Mouse (Mus musculus) gastrocnemius, postnatal 10 days (tissue): ENCODE measurements around the gene Frmd4b. TPM values are rescaled to one million over a fixed set of nuclear protein-coding genes. Genes with fewer than 3 reads are reported as not detected.

Source experiments
- DNase-seq: peaks from one replicate; pipeline ENCODE4 v3.0.0; 2021; ENCODE audit warnings: mixed read lengths
- total RNA-seq, 2 experiments: library from RNA; stranded (reverse); gene quantifications; 2 replicates each; pipeline ENCODE4 v1.2.3; 2021

The Frmd4b gene
- total RNA-seq, 2 experiments from 2014 or later: 20.2 to 25.4 TPM

DNA sequence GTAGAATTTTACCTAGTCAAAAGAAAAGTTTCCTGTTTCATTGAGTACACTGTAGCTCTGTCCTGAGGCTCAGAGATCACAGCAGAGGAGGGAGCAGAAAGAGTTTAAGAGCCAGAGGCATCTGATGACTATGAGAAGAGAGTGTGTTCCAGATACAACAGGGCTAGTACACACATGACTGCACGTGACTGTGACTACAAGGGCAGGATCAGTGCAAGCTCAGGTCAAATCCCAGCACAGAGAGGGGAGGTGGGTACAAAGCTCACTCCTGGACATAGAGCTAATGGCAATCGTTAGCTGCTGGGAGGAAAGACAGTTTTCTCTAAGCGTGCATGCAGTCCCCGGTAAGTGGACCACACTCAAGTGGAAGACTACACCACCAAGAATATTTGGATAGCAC, 37.6 kb downstream of the Frmd4b start:
- DNase-seq: no peak

DNA sequence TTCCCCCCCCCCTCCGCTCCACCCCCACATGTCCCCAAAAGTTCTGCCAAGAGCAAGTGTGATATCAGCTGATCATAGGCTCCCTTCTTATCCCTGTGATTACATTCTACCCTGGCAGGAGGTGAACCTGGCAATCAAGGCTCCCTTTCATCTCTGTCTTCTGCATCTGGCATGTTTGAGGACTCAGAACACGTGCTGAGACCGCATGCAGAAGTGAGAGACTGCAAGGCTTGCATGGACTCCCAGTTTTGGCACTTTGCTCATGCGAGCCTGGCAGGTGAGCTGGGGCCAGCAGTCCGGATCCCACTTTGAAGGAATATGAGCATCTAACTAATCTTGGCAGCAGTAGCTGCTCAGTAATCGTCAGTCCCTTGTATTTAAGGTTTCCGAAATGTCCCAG, 39.1 kb downstream of the Frmd4b start:
- no peak for DNase-seq

DNA sequence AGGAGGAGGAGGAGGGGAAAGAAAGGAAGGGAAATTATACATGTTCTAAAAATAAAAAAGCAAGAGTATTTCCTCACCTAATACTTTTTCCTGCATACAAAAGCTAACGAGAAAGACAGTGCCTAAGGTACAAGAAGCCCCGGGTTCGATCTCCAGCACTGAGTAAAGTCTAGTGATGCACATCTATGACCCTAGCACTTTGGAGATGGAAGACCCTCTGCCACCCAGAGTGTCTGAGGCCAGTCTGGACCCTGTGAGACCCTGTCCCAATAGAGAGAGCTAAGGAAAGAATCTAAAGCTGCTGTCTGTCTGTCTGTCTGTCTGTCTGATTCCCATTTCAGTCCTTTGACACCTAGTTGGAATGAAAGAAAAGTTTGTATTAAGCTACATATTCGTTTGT, 40.0 kb downstream of the Frmd4b start:
- no peak for DNase-seq

DNA sequence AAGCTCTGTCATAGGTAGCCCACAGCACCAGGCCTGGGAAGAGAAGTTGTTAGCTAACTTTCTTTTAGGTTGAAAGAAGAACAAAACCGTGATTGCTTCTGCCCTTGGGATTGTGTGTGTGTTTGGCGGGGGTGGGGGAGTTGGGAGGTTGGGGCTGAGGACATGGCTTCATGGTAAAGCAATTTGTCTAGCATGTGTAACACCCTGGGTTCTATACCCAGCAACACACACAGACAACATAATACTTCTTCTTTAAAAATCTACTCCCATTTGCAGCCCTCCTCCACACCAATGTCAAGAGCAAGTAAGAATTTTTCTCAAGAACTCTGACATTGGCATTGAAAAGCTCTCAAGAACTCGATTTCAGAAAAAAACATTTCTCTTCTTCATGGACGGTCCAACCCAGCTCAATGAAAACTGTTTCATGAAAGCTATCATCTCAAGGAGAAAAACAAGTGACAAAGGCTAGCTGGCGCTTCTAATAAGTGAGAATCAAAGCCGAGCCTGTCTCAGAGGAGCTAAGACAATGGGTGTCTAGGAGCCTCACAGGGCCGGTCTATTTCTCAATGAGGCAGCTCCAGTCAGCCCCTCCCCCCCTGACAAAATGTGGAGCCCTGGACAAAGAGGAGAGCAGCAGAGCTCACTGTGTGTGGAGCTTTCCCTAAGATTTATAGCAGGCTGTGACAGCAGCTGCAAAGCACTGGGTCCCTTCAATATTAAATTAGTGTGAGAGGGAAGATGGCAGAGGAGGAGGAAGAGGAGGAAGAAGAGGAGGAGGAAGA, 40.6 kb downstream of the Frmd4b start:
- DNase-seq: no peak

DNA sequence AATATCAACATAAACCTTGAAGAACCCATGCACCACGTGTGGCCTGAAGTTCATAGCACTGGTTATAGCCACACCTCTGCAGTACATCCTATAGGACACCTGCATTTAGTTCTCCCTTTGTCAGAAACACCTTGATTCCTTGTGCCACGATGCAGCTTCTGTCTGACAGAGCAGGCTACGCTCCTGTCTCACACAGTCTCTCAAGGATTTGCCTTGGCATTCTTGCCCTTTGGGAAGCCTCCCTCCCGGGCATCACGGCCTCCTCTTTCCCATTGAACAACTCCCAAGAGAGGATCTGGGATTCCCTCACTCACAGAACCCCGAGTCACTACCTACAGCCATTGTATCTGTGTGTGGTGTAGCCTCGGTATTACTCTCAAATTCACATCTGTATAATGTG, 41.2 kb downstream of the Frmd4b start:
- no peak for DNase-seq

DNA sequence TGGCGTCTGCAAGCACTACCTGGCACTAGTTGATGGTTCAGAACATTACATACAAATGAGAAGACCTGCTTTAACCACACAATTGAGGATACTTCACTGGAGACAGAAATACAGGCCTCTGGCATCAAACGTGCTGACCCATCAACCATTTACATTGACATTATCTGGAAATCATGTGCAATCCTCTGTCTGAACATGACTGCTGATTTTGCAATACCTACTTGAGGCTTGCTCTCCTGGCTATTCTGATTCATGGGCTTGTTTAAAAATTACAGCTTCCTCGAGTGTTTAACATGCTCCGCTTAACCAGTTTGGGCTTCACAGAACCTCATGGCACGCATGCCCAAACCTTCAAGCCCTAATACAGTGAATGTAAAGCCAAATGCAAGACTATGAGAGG, 42.4 kb downstream of the Frmd4b start:
- no peak for DNase-seq

DNA sequence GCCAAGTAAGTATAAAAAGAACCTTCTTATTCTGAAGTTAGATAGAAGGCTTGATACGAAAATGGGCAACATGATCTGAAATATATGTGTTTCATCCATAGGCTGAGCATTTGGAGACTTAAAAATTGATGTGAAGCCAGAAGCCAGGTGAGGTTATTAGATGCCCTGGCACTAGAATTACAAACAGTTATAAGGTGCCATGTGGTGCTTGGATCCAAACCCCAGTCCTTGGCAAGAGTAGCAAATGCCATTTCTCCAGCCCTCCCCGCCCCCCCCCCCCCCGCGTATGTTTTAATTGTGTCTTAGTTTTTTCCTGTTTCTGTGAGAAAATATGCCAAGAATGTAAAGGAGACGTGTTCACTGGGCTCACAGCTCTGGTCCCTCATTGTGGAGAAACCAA, 45.1 kb downstream of the Frmd4b start:
- DNase-seq: no peak

DNA sequence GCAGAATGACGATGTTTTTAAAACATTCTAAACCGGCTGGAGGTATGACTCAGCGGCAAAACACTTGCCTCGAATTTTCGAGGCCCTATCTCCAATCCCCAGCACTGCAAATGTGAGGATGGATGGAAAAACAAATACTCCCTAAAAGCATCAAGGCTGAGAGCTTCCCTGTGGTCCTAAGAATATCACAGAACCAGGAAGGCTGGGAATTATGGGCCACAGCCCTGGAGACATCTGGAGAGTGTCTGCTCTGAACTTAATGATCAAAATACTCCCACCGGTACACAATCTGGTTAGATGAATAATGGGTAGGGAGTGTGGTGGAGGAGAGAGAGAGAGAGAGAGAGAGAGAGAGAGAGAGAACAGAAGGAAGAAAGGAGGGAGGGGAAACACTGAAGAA, 48.8 kb downstream of the Frmd4b start:
- no peak for DNase-seq

DNA sequence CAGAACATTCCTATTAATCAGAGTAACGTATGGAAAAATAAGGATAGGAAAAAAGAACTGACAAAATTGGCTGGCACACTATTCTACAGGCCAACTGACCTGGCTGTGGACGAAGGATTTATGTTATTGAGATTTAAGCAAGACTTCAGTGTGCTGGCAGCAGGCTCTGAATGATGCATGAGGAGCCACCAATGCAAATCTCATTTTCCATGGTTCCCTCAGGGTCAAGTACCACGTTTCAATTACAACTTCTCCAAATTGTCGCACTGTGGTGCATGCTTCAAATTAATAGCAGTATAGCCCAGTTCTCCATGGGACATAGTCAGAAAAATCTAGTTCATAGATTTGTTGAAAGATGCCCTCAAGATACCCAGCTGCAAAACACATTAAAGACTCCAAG, 50.6 kb downstream of the Frmd4b start:
- DNase-seq: no peak

DNA sequence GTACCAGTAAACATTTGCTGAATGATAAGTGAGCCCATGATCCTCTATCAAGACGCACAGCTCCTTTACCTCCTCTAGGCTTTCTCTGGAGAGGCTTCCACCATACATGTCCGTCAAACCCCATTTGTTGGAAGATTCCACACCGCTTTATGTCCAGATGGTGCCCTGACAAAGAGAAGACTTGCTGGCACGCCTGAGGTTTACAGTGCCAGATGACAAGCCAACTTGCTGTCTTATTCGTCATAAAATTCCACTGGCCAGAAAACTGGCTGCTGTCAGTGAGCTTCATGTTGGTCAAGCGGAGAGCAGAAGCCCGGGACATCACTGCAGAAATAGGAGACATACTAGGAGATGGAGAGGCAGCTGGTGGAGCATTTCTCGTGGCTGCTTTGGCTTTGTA, 60.2 kb downstream of the Frmd4b start:
- DNase-seq: no peak

DNA sequence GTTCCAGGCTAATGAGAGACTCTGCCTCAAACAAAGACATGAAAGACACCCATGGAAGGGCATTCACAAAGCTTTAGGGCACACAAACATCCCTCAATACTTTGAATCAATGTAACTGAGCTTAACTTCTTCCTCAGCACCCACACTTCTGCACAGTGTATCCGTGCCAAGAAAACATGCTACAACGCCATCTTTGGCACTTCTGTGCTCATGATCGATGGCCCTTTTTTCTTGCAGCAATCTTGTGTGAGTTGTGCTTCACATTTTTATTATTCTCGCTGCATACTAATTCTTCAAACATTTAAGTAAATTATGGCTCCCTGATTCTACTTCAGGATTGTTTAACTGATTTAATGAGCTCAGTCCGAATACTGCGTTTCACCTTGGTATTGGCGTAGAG, 61.7 kb downstream of the Frmd4b start:
- DNase-seq: no peak

DNA sequence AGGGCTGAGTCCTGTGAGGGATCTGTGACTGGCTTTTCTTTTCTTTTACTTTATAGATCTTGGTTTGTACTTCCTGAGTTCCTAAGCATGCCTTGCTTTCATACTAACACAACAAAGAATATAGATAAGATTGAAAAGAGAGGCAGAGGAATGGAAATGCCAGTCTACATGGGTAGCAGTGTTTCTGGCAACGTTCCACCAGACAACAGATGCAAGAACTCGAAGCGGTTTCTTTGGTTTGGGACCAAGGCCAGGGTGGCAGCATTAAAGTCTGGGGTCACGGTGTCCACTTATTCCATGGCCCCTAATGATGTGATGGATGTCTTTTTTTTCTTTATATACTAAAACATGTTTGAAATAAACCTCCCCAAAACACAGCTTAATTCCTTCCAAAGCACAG, 63.9 kb downstream of the Frmd4b start:
- DNase-seq: no peak

DNA sequence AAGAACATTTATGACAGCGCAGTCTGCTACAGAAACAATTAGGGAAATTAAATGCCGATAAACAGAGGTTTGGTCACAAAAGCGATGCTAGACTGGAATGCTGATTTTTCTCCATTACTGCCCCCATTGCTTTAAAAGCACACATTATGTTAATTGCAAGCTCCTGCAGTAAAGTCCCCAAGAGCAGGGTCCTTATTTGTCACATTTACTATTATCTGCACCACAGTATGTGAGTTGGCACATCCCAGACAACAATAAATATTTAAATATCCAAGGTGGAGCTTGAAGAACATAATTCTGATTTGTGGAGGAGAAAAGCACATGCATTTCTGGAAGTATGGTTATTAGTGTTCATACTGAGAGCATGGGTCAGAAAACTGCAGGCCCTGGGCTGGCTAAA, 64.8 kb downstream of the Frmd4b start:
- no peak for DNase-seq

DNA sequence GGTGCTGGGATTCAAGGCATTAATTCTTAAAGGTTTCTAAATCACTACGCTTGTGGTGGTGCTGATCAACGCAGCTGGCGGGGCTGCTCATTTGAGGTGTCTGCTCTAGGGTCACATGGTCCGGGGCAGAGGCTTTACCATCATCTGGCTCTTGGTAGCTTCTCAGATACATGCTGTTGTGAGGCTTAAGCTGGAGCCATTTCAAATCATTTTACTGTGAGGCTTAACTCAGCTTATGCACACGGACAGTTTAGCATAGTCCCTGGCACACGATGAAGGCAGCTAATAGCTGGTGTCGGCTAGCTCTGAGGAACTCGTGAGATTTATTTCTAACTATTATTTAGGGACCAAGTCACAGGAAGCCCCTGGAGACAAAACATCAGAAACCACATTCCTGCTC, 65.5 kb downstream of the Frmd4b start:
- no peak for DNase-seq

DNA sequence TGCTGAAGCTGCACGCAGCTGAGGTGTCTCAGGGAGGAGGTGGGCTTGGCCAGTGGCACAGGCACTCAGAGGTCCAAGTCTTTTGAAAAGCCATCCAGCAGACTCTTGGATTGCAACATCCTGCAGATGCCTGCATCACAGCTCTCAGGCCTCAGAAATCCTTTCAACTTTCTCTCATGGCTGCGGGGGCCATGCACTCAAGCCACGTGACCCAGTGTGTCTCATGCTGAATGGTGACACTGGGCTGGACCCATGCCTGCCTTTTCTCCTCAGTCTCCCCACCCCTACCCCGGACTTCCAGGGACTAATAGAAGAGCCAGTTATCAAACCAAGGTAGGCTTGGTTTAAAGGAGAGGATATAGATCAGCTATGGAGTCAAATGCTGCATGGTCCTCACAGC, 66.2 kb downstream of the Frmd4b start:
- DNase-seq: no peak

DNA sequence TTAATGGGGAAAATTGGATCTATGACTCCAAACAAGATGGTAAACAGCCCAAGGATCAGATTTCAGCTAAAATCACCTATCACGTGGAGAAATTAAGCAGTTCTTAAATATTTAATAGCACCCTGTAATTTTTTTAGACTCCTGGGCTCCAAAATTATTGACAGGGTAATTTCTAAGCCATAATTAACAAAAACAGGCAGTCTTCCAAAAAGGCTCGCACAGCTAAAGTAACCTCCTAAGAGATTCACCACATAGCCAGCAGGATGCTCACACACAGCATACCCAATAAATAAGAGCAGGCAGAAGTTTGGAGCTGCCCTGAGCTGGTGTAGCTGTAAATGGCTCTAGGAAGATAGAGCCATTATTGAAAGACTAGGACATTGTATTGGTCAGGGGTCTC, 76.9 kb downstream of the Frmd4b start:
- no peak for DNase-seq

DNA sequence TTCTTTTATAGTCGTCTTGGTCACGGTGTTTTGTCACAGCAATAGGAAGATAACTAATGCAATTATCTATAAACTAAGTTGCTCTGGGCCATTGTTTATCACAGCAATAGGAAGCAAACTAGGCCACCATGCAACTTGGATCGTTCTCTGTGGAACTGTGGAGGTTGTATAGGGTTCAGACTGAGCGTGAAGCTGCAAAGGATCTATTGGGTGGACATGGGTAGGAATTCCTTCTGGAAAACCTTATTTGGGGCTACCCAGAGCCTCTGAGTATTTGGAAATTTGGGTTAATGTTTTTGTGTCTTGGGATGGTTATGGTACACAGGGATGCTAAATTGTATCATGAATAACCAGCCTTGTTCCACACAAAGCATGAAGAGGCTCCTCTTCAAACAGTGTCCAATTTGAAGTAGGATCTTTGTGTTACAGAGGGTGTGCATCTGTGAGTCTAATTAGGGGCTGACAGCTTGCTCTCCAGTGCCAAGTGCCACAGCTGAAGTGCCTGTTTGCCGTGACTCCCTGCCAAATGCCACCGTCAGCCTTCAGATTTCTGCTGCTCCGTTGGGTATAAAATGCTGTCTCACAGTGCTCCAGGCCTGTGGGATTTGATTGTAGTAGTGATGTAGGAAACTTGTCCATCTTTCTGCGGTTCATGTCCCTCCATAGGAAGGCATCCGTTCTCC, 81.4 kb downstream of the Frmd4b start:
- DNase-seq: no peak

DNA sequence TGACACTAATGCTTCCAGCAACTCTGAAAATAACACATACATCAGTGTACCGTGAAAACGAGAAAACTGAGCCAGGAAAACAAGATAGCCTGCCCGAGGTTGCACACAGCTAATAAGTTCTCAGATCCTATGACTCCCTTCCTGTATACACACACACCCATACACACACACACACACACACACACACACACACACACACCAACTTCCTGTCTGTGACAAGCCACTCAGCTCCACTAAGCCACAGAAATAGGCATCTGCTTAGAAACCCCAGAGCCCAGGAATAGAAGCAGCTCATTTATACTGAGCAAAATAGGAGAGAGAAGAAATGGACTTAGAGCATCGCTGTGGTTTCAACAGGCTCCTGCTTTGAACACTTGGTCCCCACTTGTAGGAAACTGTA, 86.3 kb downstream of the Frmd4b start:
- no peak for DNase-seq

DNA sequence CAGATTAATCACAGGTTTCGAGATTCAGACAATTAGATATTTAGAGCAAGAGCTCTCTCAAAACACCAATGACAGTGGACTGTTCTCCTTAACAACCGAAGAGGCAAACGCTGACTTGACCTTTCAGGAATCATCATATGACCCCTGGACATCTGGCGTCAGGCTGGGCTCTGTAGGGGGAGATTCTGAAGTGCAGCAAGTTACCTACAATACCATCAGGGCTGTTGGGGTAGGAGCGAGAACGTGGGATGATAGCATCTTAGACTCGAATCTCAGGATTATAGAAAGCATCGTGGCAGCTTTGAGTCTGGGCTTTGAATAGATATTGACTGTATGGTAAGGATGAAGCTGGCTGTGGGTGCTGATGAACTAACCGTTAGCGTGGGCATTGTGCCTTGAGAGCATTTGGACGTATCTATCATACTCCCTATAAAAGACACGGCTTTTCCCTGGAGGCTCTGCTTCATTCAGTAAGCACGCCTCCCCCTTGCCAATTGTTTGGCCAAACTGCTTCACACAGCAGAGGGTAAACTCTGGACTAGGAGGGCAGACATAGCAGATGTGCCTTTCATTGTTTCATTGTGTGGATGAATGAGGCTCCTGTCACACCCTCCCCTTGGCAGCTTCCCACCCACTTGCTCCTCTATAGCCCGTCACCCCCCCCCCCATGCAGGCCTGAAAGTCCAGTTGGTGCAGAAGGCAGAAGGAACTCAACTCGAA, 88.2 kb downstream of the Frmd4b start:
- no peak for DNase-seq

DNA sequence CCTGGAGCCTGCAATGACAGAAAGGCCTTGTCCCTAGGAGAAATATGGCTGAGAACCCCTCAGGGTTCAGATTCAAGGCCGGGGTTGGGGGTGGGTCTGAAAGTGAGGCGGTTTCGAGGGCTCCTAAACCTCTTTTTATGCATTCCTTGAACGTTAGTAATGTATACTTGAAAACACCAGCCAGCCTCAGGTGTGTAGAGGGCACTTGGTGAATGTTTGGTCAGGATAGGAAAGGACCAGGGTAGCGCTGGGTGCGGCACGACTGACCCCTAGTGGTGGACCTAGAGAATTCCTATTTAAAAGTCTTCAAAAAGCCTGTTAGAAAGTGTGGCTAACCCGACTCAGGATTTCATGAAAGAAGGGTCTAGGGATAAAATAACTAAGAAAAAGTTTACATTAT, 91.2 kb downstream of the Frmd4b start:
- DNase-seq: peak; percentile 53

DNA sequence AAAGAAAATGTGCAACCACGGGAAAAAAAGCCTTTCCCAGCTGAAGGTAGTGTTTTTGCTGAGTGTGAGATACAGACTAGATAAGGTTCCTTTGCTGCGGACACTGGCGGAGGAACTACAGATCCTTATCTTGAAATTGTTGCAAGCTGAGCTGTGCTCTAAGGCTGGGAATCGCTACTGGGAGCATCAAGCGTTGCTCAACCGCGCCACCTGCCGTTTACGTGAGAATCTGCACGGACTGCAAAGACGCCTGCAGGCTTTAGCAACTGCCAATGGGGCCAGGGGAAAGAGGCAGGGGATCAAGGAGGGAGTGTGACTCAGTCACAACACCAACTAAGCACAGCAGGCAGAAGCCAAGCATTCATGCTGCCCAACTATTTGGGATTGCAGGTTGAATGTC, 94.2 kb downstream of the Frmd4b start:
- peak; percentile 87 for DNase-seq

DNA sequence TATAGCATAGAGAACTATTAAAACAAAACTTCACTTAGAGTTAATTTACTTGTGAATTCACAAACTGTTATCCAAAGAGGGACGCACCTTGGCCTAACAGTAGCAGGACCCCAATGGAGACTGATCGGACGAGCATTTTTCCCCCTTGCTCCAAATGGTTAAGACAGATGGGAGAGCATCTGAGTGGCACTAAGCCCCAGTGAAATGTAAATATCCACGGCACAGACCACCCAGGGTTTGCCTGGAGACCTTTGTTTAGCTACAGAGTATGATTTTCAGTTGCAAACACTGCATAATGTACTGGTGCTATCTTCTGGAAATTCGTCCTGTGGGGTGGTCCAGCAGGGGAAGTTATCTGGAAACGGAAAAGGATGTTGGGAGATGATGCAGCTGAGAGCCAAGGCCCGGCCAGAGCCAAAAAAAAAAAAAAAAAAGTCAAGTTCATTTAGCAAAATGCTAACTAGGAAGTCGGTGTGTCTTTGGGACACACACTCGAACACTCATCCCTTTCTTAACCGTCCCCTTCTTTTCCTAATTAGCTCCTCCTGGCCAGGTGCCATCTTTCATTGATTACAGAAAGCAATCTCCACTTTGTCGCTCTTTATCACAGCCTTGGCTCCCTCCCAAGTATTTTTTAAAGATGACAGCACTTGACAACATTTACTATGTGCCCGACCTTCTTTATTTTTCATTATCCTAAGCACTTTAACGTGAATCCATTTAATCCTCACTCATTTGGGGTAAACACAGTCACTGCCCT, 95.9 kb downstream of the Frmd4b start:
- no peak for DNase-seq

DNA sequence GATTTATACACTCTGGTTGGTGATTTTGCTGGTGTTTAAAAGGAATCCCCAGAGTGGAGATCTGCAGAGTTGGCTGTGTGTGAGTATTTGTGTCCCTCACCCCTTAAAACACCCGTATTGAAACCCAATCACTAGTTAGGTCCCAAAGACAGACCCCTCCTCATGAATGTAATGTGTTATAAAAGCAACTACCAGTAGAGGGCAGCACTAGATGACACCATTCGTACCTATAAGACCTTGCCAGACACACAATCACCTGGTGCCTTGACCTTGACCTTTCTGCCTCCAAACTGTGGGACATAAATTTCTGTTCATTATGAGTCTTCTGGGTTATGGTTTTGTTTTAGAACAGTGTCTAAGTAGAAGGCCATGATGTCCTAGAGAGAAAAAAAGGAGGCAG, 96.8 kb downstream of the Frmd4b start:
- no peak for DNase-seq
